Comparison of ENCODE assay signal across 11 mouse cellular contexts in the genomic region with DNA sequence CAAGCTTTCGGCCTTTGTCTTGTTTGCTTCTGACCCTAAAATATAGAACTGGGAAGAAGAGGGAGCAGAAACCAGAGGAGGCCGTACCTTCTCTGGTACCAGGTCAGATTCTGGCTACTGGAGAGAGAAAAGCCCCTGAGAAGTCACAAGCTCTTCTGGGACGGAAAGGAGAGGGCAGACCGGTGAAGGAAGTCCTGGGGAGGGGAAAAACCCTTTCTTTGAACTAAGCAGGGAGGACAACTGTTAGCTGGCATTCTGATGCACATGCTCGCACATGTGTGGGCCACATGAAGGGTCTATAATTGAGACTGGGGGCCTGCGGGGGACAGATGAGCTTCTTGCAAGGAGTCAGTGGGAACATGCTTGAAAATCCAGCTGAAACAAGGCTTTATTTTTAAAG.
DNase-seq lines count a peak whose midpoint lies in the region; ATAC-seq lines count a peak whose summit lies in the region.
"Had no signal": no experiment of that assay in that cellular context is flagged by ENCODE, and none has a peak within 500 bp of the region (broad histone marks: within the 10 kb centered on the region; RNA-seq: fewer than 3 reads in every experiment).

No protein-coding gene starts in this region.

- H3K4me2 ChIP-seq in kidney, embryonic 14.5 days (replicated peaks; ENCODE audit: low read depth, low read length) = no peak overlapping the region
- no peak overlapping the region for H3K4me2 ChIP-seq in embryonic facial prominence, embryonic 15.5 days (replicated peaks)
- H3K4me2 ChIP-seq in limb, embryonic 13.5 days (replicated peaks) = no peak overlapping the region

- no peak for ATAC-seq in kidney, embryonic 14.5 days (ENCODE audit: low FRiP score, low TSS enrichment)
- ATAC-seq in activated CD4-positive, CD25-positive, alpha-beta regulatory T cell, adult 4 months = peak; percentile 66
- no peak for ATAC-seq in embryonic facial prominence, embryonic 15.5 days (ENCODE audit: insufficient number of reproducible peaks, low FRiP score, low TSS enrichment, low read depth)
- no peak for ATAC-seq in limb, embryonic 13.5 days (ENCODE audit: low FRiP score, low read depth)

- no peaks in the 10 kb centered on the region for H3K36me3 ChIP-seq in kidney, embryonic 14.5 days (ENCODE audit: control insufficient read depth, insufficient read depth, low read length)
- no peaks in the 10 kb centered on the region for H3K36me3 ChIP-seq in embryonic facial prominence, embryonic 15.5 days
- no peaks in the 10 kb centered on the region for H3K36me3 ChIP-seq in limb, embryonic 13.5 days
- H3K36me3 ChIP-seq: G1E had no signal

- no peaks in the 10 kb centered on the region for H3K27me3 ChIP-seq in kidney, embryonic 14.5 days (ENCODE audit: control insufficient read depth, insufficient read depth, low read length)
- H3K27me3 ChIP-seq in embryonic facial prominence, embryonic 15.5 days = no peaks in the 10 kb centered on the region
- no peaks in the 10 kb centered on the region for H3K27me3 ChIP-seq in limb, embryonic 13.5 days

- WGBS in kidney, embryonic 14.5 days = 61% methylated on average over 6 of the region's 6 CpGs
- 43% methylated on average over 6 of the region's 6 CpGs for WGBS in embryonic facial prominence, embryonic 15.5 days
- 44% methylated on average over 6 of the region's 6 CpGs for whole genome bisulfite sequencing in limb, embryonic 13.5 days

- H3K9ac ChIP-seq in kidney, embryonic 14.5 days (ENCODE audit: low read depth, low read length) = 0 out of 2 replicates have a peak overlapping the region, but pooled peaks have one; percentile 8
- no peak overlapping the region for H3K9ac ChIP-seq in embryonic facial prominence, embryonic 15.5 days
- H3K9ac ChIP-seq in limb, embryonic 13.5 days = no peak overlapping the region

- H3K4me3 ChIP-seq in kidney, embryonic 14.5 days (ENCODE audit: low read length) = no peak overlapping the region
- H3K4me3 ChIP-seq in embryonic facial prominence, embryonic 15.5 days (replicated peaks) = no peak overlapping the region
- no peak overlapping the region for H3K4me3 ChIP-seq in limb, embryonic 13.5 days

- no peaks in the 10 kb centered on the region for H3K9me3 ChIP-seq in kidney, embryonic 14.5 days (ENCODE audit: control insufficient read depth, low read length)
- H3K9me3 ChIP-seq in embryonic facial prominence, embryonic 15.5 days (replicated peaks) = no peaks in the 10 kb centered on the region
- H3K9me3 ChIP-seq in limb, embryonic 13.5 days = peaks cover 2% of the 10 kb centered on the region

- peak overlapping the region; percentile 72 for H3K27ac ChIP-seq in kidney, embryonic 14.5 days (ENCODE audit: low read depth, low read length)
- H3K27ac ChIP-seq in embryonic facial prominence, embryonic 15.5 days (replicated peaks) = peak overlapping the region; percentile 92
- H3K27ac ChIP-seq in limb, embryonic 13.5 days = peak overlapping the region; percentile 59

- H3K4me1 ChIP-seq in kidney, embryonic 14.5 days (ENCODE audit: control insufficient read depth, insufficient read depth, low read length) = peaks cover 44% of the 10 kb centered on the region
- H3K4me1 ChIP-seq in embryonic facial prominence, embryonic 15.5 days = peaks cover 52% of the 10 kb centered on the region
- H3K4me1 ChIP-seq in limb, embryonic 13.5 days = peaks cover 45% of the 10 kb centered on the region

- DNase-seq in kidney, postnatal 14 days = no peak
- no peak for DNase-seq in left cerebral cortex, adult 11 months (ENCODE audit: low spot score)
- no peak for DNase-seq in spleen, postnatal 14 days (ENCODE audit: low spot score in 2 of 2)
- DNase-seq in adrenal gland, adult 18-20 months (ENCODE audit: low spot score in 2 of 2) = no peak
- DNase-seq: adrenal gland, adult 8-10 months; cerebellum, adult 11-12 months had no signal
